Mouse (Mus musculus) right cerebral cortex, postnatal 36 days (tissue): ENCODE measurements around the gene Bcl11a.

Source experiments
- DNase-seq, 2 experiments: peaks; one replicate each; pipeline ENCODE4 v3.0.0; 2022; ENCODE audit warnings: low spot score in 2 of 2, mixed read lengths in 1 of 2

The Bcl11a gene

DNA sequence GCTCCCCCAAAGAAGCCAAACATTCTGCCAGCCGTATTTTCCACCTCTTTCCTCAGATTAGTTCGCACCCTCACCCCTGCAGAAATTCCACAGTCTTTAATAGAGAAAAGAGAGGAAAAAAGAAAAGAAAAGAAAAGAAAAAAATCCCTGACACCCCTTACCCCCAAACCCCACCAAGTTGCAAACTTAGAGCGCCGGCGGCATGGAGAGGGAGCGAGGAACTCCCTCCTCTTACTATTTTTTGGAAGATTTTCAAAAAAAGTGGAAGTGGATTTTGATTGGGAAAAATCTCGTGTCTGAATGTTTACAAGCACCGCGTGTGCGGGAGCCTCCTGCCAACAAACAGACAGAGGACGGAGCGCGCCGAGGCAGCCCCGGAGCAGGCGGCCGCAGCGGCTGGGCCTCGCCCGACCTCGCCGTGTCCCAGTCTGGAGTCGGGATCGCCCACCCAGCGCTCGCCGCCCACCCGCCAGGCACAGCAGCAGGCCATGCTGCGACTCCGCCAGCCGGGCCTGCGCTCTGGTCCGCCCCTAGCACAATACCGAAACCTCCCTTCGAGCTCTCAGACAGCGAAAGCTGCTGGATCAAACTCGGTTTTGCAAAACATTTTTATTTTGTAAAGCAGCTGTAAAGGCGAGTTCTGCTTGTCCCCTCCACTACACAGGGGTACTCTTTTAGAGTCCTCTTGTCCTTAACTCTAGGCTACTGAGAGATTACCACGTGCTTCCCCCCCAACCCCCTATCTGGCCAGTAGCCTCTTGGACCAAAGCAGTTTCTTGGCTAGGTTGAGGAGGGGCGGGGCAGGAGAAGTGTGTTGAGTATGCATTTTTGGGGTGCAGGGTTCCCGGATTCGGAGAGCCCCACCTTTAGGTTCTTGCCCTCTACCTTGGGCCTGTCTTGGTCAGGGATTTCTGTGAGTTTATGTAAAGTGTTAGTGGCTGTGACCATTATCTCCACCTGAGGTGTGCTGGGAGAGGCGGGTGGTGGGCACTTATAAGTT is 1.8 kb downstream of the Bcl11a start:
- DNase-seq = no peak

DNA sequence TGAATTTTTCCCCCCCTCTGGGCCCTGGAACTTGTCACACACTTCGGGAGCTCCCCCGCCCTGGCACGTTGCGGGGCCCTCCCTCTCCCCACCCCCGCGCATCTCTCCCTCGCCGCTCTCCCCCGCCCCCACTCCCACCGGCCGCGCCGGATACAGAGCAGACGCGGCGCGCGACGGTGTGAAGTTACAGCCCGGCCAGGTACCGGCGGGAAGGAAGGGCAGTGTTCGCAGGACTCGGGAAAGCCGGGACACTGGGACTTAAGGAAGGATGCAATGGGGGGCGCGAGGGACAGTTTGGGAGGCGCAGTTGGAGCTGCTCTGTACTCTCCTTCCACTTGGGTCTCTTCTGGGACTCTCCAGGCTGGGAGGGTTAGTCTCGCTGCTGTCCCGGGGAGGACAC is 2.7 kb downstream of the Bcl11a start:
- DNase-seq = no peak

DNA sequence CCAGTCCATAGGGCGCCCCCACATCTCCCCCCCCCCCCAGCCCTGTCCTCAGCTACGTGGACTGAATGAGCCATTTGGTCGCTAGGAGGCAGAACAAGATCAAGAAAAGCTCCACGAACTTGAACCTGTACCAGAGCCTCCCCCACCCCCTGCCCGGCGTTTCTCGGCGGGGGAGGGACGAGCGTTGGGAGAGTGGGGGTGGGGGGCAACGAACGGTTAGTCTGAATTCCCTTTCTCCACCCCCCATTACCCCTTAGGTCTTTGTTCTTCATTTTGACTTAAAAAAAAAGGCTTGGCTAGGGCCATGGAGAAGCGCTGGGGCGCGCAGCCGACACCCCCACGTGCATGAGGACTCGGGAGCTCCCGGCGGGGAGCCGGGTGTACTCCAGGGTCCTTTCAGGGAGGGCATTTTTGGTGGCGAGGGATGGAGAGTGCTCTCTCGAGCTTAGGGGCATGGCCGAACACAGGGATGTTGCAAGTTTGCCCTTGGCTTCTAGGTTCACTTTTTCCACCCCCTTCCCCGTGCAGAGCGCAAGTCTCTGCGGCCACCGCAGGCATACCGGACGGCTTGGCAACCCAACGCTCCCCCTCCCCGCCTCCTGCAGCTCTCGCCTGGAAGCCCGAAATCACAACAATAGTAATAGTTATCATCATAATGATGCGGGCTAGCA is 3.3 kb downstream of the Bcl11a start:
- no peak for DNase-seq

DNA sequence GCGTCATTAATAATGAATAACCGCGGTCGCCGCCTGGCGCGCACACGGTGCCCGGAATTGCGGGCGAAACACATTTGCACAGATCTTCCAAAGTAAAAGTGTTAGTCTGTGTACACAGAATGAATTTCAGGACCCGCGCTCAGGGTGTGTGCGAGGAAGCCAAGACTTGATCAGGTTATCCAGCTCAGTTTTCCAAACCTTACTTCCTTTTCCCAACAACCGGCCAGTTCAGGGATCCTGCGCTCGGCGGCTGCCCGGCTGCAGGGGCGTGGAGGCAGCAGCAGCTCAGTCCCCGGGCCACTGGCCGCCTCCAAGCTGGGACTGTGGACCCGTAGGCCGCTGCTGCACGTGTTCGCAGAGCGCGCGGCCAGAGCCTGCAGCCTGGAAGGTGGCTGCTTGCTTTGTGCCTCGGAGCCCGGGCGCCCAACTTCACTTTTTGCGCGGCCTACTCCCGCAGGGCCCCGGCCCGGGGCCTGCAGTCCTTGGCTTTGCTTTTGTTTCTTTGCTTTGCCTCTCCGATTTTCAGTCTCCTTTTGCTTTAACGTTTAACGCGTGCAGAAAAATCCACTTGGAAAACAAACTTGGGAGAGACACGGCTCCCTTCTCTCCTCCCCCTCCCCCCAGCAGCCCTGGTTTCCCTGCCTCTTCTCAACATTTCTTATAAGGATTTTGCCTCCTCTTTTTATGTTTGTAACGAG is 4.0 kb downstream of the Bcl11a start:
- no peak for DNase-seq

DNA sequence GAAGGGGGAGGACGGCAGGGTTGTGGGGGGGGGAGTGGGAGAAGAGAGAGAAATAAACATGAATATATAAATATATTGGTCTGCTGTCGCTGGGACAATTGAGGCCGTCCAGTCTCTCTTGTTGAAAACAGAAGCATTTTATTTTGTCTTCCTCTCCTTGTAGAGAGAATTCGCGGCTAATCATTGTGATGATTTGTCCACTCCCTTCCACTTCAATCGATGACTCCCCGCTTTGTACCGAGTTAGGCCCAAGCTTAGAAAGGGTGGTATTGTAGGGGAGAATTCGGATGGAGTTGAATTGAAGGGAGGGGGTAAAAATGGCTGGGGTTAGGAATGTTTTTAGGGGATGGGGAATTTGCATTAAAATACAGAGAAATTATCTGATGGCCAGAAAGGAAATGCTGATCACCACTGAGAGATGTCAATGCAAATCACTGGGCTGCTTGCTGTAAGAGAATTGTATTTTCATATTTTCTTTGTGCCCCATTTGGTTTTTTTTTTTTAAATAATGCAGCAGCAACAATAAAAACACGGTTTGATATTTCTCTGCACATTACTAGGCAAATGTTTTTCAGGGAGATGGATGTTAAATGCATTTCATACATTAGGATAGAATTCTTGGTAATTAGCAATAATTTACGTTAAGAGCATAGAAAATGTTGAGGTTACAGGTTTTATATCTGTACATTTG is 4.7 kb downstream of the Bcl11a start:
- DNase-seq = no peak

DNA sequence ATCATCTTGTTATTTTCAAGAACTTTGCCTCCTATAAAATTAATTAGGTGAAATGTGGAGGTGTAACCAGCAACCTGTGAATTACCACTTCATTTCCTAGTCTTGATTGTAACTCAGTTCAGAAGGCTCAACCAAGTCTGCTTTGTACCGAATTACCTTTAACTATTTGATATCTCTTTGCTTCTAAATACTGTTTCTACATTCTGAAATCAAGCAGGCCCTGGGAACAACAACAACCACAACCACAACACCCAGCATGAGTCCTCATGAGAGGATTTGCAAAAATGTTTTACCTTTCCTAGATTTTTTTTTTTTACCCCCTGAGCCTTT is 5.2 kb downstream of the Bcl11a start:
- no peak for DNase-seq

DNA sequence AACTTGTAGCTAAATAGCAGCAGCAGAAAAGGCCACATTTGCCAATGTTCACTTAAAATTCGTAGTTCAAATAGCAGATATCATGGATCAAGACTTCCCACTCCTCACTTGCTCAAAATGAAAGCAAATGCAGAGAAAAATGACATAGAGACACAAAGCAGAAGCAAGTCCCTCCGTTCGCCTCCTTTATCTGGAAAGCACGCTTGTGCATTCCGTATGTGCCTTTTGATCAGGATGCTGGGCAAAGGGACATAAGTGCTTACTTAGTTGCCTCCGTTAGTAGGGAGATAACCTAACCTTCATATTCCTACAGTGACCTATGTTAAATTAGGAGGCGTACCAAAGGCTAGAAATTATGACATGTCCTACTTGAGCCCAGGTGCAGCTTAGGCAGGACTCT is 5.6 kb downstream of the Bcl11a start:
- no peak for DNase-seq

DNA sequence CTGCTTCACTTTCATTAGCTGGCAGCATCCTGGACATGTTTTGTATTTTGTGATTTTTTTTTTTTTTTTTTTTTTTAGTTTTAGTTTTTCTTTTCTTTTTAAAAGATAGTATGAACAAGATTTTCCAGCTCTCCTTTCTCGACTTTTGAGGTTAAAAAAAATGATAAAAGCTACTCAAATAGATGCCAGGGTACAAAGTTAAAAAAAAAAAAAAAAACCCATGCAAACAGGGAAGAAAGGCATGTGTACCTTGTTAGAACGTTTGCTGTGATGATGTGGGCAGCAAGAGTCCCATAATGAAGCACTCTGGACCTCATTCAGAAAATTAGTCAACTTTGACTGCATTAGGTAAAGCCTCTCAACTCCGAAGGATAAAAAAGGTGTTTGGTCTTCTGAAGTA is 6.2 kb downstream of the Bcl11a start:
- no peak for DNase-seq

DNA sequence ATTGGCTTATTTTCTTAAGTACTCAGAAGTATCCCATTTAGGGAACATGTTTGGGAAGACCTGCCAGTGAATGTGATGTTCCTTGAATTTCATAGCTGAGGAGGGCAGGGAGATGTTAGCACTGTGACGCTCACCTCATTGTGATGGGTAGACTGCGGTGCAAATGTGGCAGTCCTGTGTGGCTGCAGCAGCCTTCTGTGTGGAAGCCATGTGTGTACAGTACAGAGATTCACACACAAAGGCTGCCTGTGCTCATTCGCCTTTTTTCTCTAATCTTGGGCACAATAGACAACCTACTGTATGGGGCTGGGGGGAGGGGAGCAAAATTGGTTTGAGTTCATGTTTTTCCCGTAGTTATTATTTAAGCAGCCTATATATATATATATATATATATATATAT is 6.7 kb downstream of the Bcl11a start:
- DNase-seq = no peak

DNA sequence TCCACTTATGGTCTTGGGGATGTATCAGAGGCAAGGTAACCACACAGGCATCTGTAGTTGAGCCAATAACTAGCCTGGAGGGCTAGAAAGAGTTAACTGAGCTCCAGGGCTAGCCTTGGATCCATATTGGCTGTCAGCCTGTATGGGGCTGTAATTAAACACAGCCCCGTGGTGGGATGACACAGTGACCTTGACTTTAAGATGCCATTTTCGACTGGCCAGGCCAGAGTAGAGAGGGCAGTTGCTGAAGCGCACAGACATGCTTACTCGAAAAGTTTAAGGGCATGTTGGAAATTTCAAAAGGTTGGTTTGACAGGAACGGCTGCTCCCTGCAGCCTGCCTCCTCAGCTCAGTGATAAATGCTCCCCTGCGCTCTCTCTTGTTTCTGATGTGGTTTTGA is 8.1 kb downstream of the Bcl11a start:
- no peak for DNase-seq

DNA sequence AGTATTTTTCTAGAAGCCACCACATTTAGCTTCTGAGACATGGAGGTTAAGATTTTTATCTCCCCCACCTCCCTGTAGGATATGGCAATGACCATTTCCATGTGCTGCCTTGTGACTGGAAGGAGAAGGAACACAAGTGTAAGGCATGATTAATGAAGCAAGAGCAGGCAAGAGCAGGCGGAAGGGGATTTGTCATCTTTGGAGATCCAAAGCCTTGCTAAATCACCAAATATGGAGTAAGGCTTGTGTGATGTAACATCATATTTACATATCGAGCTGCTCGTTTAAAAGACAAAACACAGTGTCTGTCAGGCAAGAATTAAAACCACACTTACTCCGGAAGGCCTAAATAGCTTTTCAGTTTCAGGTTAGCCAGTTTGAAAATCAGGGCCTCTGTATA is 9.2 kb downstream of the Bcl11a start:
- DNase-seq = no peak

DNA sequence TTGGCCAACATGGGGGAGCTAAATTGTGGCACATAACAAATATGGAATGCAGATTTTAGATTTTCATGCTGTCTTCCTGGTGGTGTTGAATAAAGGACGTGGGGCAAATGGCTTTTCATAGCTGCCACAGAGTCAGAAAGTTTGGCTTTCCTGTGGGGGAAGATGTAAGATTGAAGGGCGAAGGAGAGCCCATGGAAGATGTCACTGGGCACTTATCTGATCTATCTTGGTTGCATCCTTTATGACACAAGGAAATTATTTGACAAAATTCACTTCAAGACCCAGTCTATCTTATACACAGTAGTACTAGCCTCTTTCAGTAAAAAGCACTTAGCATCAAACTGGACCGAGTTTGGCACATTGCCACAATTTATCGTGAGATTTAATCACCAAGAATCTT is 12.6 kb downstream of the Bcl11a start:
- no peak for DNase-seq

DNA sequence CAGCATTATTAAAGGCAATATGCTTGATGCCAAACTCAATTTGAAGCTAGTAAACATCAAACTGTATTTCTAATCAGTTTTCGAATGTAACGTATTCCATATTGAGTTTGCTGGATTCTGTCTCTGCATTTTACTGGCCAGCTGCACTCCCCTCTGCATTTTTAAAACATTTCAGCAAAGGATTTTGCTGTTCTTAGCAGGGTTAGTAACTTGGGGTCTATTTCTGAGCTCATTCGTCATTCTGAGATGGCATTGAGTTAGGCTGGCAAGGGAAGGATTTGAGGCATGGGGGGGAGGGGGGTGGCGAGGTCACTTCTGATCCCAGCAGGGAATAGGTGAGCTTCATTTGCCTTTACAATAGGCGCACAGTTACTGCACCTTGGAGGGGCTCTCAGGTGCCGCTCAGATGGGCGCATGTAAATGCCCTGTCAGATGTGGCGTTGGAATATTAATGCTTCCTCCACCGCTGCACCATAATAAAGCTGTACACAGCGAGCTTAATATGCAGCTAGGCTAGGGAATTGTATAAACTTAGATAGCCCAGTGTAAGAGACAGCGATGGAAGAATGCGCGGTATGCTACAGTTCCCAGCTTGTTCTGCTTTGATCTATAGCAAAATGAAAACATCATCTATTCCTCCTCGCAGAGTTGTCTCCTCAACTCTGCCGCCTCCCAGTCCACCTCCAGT is 13.7 kb downstream of the Bcl11a start:
- no peak for DNase-seq

DNA sequence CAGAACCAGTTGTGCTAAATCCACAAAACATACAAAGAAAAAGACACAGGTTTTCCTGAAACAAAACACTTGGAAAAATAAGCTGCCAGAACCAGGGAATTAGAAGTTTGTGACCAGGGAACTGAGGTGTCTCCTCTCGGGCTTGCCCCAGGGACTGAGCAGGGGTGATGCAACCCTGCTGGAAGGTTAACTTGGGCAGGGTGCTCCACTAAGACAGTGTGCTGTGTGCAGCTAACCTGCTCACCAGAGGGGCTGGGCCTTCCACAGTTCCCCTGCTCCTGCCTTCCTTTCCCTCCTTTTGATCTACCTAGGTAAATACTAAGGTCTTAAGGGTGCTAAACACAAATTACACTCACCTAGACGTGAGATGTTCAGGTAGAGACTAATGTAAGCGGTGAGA is 14.8 kb downstream of the Bcl11a start:
- no peak for DNase-seq

DNA sequence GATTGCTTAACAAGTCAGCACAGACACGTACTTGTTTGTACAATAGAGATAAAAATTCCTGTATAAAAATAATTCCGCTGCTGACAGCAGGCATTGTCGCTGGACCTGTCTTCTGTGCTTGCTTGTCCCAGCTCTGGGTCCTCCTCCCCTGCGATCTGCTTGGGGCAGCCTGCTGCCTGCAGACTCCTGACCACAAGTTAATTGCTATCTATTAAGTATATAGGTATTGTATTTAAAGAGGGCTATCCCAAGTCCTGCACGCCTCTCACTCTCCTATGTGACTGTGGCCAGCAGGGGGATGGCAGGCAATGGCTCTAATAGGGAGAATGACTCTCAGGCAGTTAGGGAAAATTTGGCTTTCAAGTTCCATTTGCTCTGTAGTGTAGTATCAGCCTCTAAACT is 16.2 kb downstream of the Bcl11a start:
- DNase-seq = no peak

DNA sequence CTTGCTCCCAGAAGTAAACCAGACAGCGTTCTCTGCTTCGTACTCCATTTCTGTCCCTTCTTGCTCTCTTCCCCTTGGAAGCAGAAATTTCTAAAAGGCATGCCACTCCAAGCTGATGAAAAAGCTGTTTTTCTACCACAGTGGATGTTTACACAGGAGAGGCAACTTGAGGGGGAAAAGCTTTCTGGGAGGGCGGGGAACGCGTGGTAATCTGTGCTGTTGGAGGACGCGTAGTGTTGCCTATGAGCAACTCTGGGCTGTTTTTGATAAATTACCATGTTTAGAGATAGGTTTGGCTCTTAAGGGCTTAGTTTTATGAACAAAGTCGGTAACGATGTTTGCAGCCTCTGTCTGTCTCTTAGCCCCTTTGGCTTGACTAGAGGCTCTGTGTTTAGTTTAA is 17.4 kb downstream of the Bcl11a start:
- no peak for DNase-seq

DNA sequence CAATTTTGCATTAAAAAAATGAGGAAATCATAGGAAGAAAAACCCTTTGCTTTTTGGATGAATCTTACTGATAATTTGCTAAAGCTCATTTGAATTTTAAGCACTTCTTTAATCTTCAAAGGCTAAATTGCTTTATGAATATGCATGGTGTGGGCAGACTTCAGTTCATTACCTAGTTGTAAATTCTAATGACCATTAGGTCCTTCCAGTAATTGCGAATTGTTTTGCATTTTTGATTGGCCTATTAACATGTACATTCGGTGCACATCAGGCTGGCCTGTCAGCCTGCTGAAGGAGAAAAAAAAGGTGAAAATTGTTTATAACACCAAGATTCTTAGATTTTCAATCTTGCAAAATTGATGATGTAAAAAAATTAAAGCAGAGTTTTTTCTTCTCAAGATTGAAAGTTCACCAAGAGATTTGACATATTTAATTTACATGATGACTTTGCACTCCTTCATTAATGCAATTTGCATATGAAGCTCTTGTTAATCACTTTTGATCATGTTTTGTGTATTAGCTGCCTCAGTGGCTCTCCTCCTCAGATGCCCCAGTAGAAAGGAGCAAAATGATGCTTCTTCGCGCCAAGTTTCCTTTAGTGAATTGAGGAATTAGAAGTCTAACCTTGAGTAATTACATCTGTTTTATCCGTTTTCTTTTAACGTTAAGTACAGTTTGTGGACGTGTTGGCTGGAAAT is 17.9 kb downstream of the Bcl11a start:
- no peak for DNase-seq

DNA sequence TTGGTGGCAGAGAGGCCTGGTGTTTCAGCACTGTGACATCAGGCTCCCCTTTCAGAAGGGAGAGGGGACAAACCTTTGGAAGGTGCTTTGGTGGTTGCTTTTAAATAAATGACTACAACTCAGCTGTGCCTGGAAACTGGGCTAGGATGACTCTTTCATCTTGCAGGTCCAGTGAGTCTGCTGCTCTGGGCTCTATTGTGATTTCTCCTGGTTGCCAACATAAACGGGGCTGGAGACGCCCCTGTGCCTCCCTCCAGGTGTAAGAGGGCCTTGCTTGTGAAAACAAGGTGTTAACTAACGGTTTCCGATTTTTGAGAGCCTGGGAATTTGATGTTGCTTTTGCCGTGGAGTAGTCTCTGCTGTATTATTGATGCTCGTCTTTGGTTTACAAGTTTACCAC is 18.6 kb downstream of the Bcl11a start:
- DNase-seq = no peak

DNA sequence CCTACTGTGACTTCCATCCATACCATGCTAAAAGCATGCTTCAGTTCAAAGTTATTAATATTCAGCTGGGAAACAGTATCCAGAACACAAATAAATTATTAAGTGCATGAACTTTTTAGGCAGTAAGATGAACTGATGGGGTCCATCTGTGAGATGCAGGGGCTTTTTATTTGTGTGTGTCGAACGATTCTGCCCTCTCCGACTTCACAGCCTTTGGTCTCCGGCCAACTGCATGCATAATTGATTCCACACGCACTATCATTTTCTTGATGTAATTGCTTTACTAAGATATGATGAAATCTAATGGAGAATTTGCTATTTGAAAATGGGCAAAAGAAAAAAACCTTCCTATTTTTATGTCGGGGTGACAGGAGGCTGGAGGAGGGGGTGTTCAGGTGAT is 19.2 kb downstream of the Bcl11a start:
- no peak for DNase-seq

DNA sequence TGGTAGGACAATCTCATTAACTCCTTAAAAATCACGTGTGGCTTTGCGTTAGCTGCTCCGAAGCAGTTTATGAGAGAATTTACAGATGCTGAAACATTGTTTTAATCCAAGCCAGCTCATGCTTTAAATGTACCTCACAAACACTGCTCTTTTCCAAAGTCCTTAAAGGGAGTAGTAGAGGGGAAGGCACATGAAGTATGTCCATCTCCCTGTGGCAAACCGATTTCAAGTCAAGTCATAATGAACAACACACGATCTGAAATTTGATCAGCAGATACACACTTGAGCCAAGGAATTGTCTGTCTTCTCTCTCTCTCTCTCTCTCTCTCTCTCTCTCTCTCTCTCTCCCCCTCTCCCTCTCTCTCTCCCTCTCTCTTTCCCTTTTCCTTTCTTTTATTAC is 20.2 kb downstream of the Bcl11a start:
- DNase-seq = no peak

DNA sequence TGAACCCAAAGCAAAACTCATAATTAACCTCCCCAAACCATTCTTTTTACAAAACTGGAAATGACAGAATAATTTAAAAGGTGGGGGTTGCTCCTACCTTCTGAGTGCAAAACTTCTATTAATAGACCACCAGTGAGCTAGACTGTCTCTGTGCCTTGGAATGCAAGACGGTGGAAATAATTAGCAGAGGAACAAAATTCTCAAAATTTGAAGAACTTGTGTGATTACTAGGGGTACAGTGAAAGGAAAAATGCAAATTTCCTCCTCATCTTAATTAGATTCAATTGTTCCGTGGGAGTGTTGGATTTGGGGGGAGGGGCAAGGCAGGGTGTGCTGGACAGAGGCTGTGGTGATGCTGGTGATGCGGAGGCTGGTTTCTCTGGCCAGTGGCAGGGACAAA is 20.8 kb downstream of the Bcl11a start:
- DNase-seq = no peak
